Mouse (Mus musculus) midbrain, embryonic 15.5 days (tissue): ENCODE measurements around the gene 4930467E23Rik. TPM values are rescaled to one million over a fixed set of nuclear protein-coding genes. Genes with fewer than 3 reads are reported as not detected.
A peak's percentile ranks its signal among the peaks of the same experiment; 100 is the strongest.
"Not testable (repeated sequence)": the region's sequence is repeated elsewhere in the genome, so short reads cannot be mapped to it uniquely, and the experiment has no call there.

Source experiments
- ATAC-seq: fragments of 200-750 bp; cut with Nextera tagmentation; replicated peaks from 2 replicates; pipeline ENCODE4 v1.8.0; 2017; ENCODE audit warnings: moderate TSS enrichment
- H3K27ac ChIP-seq: fragments of 300-500 bp; sonication (generic); 2 replicates; pipeline ENCODE4 v1.5.1; 2015; ENCODE audit warnings: mild to moderate bottlenecking, inconsistent platforms
- H3K27me3 ChIP-seq: fragments of 300-500 bp; sonication (generic); replicated peaks from 2 replicates; pipeline ENCODE4 v1.6.1; 2015; ENCODE audit warnings: inconsistent platforms
- H3K36me3 ChIP-seq: fragments of 300-500 bp; sonication (generic); replicated peaks from 2 replicates; pipeline ENCODE4 v1.6.1; 2015; ENCODE audit warnings: inconsistent platforms
- H3K4me1 ChIP-seq: fragments of 300-500 bp; sonication (generic); 2 replicates; pipeline ENCODE4 v1.6.1; 2015; ENCODE audit warnings: inconsistent platforms
- H3K4me2 ChIP-seq: fragments of 300-500 bp; sonication (generic); 2 replicates; pipeline ENCODE4 v1.6.1; 2015; ENCODE audit warnings: inconsistent platforms, mild to moderate bottlenecking, moderate library complexity
- H3K4me3 ChIP-seq: fragments of 300-500 bp; sonication (generic); 2 replicates; pipeline ENCODE4 v1.5.1; 2015; ENCODE audit warnings: mild to moderate bottlenecking, inconsistent platforms
- H3K9ac ChIP-seq: fragments of 300-500 bp; sonication (generic); 2 replicates; pipeline ENCODE4 v1.6.1; 2015; ENCODE audit warnings: mild to moderate bottlenecking, inconsistent platforms
- H3K9me3 ChIP-seq: fragments of 300-500 bp; sonication (generic); 2 replicates; pipeline ENCODE4 v1.6.1; 2016; ENCODE audit warnings: inconsistent platforms
- WGBS: fragments of 180-500 bp; shearing (Covaris S2); methylation state at CpG from one replicate; pipeline ENCODE4 v1.1.7; 2015; ENCODE audit warnings: mixed read lengths; 5-methylcytosine and 5-hydroxymethylcytosine counted together
- polyA plus RNA-seq: library from polyadenylated mRNA; unstranded; fragments of >200 nt; fragmentation: Nextera tagmentation; extraction: Ambion mirVana; gene quantifications from 2 replicates; pipeline ENCODE4 v1.2.1, GENCODE M21; 2015

4930467E23Rik gene
- not detected in 2 replicates for polyA plus RNA-seq

DNA sequence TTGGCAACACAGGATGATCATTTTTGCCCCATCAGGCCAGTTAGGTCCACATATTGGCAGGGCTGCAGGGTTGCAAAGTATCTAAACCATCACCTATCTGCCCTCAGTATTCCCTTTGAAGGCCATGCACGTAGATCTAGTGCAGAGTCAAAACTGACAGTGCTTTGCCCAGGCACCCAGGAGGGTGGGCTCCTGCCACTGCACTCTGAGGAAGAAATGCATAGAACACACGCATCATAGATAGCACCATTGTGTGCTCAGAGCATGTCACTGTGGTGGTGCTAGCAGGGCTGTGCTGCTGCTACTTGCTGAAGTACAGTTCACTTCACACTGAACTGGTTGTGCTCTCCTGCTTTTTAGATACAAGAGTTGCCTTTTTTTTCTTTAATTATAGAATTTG, at the start of gene 4930467E23Rik:
Gene 4930467E23Rik (plus strand): TSS at position 301 of the 400 bp plus-strand sequence.
- not testable (repeated sequence) for H3K4me3 ChIP-seq, H3K36me3 ChIP-seq, H3K9ac ChIP-seq, H3K27me3 ChIP-seq, ATAC-seq, H3K4me1 ChIP-seq, H3K9me3 ChIP-seq, H3K4me2 ChIP-seq, H3K27ac ChIP-seq
- WGBS: no CpG with 5 or more reads among the region's 2 CpGs

DNA sequence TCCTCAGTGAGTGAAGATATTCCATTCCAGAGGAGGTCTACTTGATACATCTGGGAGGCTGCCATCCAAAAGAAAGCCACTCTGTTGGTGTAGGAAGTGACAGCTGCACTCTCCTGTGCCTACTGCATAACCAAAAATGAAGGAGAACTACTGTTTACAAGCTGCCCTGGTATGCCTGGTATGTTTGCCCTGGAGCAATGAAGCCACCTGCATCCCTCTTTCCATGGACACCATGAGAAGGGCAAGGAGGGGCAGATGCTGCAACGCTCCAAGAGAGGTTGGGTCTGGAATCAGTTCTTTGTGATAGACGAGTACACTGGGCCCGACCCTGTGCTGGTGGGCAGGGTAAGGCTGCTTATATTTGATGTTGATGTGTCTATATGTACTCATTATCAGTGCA, 47.1 kb upstream of the 4930467E23Rik start:
- H3K4me2 ChIP-seq, H3K36me3 ChIP-seq, H3K27me3 ChIP-seq, ATAC-seq, H3K4me1 ChIP-seq, H3K4me3 ChIP-seq, H3K27ac ChIP-seq, H3K9me3 ChIP-seq, H3K9ac ChIP-seq: not testable (repeated sequence)
- WGBS: 90% methylated on average over 2 of the region's 3 CpGs

DNA sequence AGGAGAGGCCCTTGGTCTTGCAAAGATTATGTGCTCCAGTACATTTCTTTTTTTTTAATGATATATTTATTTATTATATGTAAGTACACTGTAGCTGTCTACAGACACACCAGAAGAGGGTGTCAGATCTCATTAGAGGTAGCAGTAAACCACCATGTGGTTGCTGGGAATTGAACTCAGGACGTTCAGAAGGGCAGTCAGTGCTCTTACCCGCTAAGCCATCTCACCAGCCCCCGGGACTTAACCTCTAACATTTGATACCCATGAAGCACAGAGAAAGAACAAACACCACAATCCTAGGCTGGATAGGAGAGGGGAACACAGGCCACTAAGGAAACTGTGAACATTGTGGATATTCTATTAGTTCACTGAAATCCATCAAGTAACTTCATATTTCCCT, 43.9 kb upstream of the 4930467E23Rik start:
- ATAC-seq, H3K4me2 ChIP-seq: not testable (repeated sequence)
- 79% methylated on average over 3 of the region's 3 CpGs for WGBS

DNA sequence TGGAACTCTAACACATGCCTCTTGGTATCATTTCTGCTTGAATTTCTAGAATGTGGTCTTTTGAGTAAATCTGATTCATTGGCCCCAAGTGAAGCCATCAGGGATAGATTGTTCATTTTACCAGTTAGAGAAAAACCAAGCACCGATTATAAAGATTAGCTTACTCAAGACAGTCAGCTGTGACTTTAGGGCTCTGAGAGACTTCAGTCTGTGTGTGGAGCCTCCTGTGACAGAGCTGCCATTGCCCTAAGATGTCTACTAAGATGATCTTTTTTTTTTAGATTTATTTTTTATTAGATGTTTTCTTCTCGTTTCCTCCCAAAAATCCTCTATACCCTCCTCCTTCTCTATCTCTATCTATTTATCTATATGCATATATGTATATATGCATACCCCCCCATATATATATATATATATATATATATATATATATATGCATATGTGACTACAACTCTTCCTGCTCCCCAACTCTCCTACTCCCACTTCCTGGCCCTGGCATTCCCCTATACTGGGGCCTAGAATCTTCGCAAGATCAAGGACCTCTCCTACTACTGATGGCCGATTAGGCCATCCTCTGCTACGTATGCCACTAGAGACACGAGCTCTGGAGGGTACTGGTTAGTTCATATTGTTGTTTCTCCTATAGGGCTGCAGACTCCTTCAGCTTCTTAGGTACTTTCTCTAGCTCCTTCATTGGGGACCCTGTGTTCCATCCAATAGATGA, 40.4 kb upstream of the 4930467E23Rik start:
- not testable (repeated sequence) for H3K4me1 ChIP-seq, ATAC-seq, H3K27me3 ChIP-seq, H3K4me3 ChIP-seq, H3K27ac ChIP-seq, H3K9ac ChIP-seq, H3K9me3 ChIP-seq, H3K4me2 ChIP-seq, H3K36me3 ChIP-seq
- WGBS: 80% methylated on average over 6 of the region's 6 CpGs

More for the DNA sequence above, 43.9 kb upstream of the 4930467E23Rik start:
- H3K4me3 ChIP-seq, H3K27me3 ChIP-seq, H3K27ac ChIP-seq, H3K9ac ChIP-seq, H3K4me1 ChIP-seq, H3K36me3 ChIP-seq, H3K9me3 ChIP-seq: not testable (repeated sequence)

DNA sequence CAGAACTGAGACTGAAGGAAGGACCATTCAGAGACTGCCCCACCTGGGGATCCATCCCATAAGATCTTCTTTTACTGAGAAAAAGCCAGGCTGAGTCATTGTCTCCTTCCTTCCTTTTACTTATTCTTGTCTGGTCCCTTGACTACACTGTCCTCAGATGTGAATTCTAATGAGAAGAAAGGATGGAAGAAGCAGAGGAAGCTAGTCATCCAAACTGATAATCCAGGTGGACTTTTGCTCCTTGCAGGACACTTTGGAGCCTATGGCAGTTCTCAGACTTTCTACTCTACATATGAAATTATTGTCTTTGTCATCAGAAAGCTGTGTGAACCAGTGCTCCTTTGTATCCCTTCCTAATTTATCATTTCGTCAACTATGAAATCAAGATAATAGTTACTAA, 39.6 kb upstream of the 4930467E23Rik start:
- H3K4me3 ChIP-seq, H3K4me1 ChIP-seq, H3K9me3 ChIP-seq, H3K27ac ChIP-seq, H3K4me2 ChIP-seq, H3K27me3 ChIP-seq, ATAC-seq, H3K36me3 ChIP-seq, H3K9ac ChIP-seq: not testable (repeated sequence)
- 85% methylated on average over 1 of the region's 1 CpGs for WGBS

DNA sequence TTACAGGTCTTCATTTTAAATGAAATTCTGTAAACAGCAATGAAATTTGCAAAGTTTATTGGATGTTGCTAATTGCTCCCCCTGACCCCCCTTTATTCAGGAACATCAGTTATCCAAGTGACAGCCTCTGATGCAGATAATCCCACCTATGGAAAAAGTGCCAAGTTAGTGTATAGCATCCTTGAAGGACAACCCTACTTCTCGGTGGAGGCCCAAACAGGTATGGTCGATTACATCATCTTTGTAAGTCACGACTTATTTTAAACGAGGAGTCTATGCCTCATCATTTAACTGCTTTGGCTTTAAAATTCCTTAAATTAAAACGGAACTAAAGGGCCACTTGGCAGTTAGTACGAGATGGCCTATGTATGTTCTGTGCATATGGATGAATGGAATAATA, 38.0 kb upstream of the 4930467E23Rik start:
- not testable (repeated sequence) for H3K9me3 ChIP-seq, H3K27ac ChIP-seq, H3K4me2 ChIP-seq, H3K4me3 ChIP-seq, ATAC-seq, H3K9ac ChIP-seq, H3K27me3 ChIP-seq, H3K4me1 ChIP-seq, H3K36me3 ChIP-seq
- whole genome bisulfite sequencing: 83% methylated on average over 6 of the region's 6 CpGs

DNA sequence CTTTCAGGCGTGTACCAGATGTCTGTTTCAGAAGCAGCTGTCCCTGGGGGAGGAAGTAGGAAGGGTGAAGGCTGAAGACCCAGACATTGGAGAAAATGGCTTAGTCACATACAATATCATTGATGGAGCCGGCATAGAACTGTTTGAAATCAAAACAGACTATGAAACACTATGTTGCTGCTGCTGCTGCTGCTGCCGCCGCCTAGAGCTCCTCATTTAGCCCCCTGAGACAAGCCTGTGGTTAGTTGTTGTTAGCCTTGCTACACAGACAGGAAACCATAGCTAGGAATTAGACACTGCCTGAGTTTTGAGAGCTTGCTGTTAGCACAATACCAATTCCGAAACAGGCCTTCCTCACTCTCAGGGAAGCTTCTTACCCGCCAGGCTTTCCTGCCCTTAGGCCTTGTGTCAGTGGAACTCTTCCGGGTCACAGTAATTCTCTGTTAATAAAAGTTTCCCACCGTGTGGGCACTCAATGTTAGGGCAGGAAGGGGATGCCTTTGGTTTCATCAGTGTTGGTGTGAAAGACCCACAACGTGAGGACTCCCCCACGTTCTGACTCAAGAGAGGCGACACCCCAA, 31.8 kb upstream of the 4930467E23Rik start:
- H3K36me3 ChIP-seq, H3K4me1 ChIP-seq, H3K9ac ChIP-seq, H3K27me3 ChIP-seq, H3K9me3 ChIP-seq, H3K4me2 ChIP-seq, H3K4me3 ChIP-seq, H3K27ac ChIP-seq, ATAC-seq: not testable (repeated sequence)
- WGBS: 85% methylated on average over 11 of the region's 11 CpGs

DNA sequence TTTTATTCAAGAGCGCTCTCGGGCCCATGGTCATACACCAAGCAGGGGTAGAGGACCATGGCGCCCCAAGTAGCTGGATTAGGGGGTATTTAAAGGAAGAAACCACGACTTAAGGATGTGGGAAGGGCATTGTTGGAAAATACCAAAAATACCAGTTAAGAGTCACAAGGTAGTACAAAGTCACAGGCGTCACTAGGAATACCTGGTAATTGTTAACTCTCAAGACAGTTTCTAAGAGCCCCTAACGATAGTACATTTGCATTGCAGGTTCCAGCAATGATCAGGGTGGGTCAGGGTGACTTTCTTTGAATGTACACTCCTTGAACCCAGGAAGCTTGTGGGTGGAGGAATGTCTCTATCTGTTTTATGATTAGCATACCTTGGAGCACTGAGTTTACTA, 31.3 kb upstream of the 4930467E23Rik start:
- H3K27ac ChIP-seq, H3K9ac ChIP-seq, H3K36me3 ChIP-seq, H3K27me3 ChIP-seq, H3K4me3 ChIP-seq, H3K4me1 ChIP-seq, ATAC-seq, H3K4me2 ChIP-seq, H3K9me3 ChIP-seq: not testable (repeated sequence)
- 76% methylated on average over 6 of the region's 6 CpGs for WGBS

DNA sequence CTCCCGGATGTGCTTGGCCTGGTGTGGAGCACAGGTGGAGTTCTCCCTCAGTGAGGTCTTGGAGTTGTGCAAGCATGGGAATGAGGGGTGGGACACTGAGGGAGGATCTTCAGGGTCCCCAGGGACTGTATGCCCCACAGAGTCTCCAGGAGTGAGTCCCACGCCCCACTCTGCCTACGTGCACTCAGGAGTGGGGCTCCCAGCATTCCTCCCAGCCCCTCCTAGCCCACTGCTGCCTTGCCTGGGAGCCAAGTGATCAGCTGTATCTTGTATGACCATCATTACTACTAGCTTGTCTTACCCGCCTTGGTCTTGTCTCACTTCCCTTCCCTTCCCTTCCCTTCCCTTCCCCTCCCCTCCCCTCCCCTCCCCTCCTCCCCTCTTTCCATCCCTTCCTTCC, 30.7 kb upstream of the 4930467E23Rik start:
- not testable (repeated sequence) for H3K4me1 ChIP-seq, H3K4me2 ChIP-seq, ATAC-seq, H3K9me3 ChIP-seq, H3K27me3 ChIP-seq, H3K4me3 ChIP-seq, H3K27ac ChIP-seq, H3K36me3 ChIP-seq, H3K9ac ChIP-seq
- 87% methylated on average over 4 of the region's 4 CpGs for whole genome bisulfite sequencing

DNA sequence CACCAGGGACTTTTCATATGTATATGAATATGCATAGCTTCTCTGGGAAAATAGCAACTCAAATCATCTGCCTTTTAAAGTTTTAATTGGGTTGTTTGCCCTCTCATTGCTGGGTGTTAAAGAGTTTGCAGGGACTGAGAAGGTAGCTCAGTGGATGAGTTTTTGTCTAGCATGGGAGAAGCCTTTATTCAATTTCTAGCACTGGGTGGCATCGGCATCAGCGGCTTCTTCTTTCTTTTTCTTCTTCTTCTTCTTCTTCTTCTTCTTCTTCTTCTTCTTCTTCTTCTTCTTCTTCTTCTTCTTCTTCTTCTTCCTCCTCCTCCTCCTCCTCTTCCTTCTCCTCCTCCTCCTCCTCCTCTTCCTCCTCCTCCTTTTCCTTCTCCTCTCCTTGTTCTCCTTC, 28.1 kb upstream of the 4930467E23Rik start:
- not testable (repeated sequence) for H3K4me1 ChIP-seq, H3K27me3 ChIP-seq, ATAC-seq, H3K36me3 ChIP-seq, H3K4me2 ChIP-seq, H3K9ac ChIP-seq, H3K4me3 ChIP-seq, H3K9me3 ChIP-seq, H3K27ac ChIP-seq
- 95% methylated on average over 2 of the region's 2 CpGs for WGBS

DNA sequence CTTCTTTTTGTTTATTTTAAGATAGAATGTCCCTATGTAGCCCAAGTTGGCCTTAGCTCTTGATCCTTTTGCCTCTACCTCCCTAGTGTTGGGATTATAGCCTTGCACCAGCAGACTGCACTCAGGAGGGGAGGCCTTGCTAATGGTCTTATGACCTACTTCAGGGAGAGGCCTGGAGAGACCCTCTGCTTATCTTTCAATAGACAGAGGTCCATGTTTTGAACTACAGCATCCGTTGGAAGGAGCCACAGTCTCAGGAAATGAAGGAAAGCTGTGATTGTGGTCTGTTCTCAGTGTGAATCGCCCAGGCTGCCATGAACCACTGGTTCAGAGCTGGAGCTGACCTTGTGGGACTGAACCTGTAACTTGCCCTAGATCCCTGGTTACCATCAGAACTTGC, 27.1 kb upstream of the 4930467E23Rik start:
- H3K36me3 ChIP-seq, H3K4me3 ChIP-seq, H3K4me1 ChIP-seq, H3K27ac ChIP-seq, ATAC-seq, H3K9me3 ChIP-seq, H3K9ac ChIP-seq, H3K4me2 ChIP-seq, H3K27me3 ChIP-seq: not testable (repeated sequence)
- 72% methylated on average over 2 of the region's 2 CpGs for WGBS

DNA sequence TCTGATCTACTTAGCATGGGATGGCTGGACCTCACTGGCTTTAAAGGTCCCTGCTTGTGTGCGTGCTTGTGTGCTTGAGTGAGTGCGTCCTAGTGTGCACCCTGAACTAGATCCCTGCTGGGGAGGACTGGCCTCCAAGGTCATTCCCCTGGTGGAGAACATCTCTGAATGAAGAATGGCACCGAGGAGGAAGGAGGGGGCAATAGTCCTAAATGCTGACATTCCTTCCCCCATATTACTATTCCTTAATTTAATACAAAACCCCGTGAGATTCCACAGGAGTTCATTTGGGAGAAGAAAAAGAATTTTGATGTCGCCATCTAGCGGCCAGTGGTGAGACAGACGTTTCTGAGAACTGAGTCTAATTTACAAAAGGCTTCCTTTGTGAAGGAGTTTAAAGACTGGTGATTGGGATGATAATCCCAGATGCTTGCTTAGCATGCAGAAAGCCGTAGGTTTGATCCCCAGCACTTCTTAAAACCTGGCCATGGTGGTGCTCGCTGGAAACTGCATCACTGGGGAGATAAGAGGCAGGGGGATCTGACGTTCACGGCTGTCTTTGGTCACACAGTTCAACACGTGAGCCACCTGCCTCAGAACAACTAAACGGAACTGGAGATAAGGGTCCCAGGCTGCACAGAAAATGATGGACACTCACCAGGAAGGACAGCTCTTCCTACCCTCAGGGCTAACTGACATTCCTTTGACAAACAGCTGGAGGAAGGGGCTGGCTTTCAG, 26.2 kb upstream of the 4930467E23Rik start:
- not testable (repeated sequence) for H3K27me3 ChIP-seq, H3K9ac ChIP-seq, H3K4me2 ChIP-seq, H3K4me3 ChIP-seq, H3K27ac ChIP-seq, H3K4me1 ChIP-seq, H3K9me3 ChIP-seq, H3K36me3 ChIP-seq
- ATAC-seq: peak; percentile 95
- 42% methylated on average over 13 of the region's 13 CpGs for WGBS

DNA sequence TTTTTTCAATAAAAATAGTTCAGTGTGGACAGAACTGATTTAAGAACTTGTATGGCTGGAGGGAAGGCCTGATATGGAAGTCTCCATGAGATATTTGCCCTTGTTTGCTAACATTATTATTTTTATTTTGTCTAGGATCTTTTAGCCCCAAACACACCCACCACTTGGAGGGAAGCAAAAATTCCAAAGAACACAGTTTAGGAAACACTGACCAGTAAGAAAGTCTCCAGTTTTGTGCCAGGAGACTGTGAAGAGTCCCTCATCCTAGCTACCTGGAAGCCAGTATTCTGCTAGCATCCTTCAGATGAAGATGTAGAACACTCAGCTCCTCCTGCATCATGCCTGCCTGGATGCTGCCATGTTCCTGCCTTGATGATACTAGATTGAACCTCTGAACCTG, 25.5 kb upstream of the 4930467E23Rik start:
- H3K4me1 ChIP-seq, H3K4me2 ChIP-seq, ATAC-seq, H3K4me3 ChIP-seq, H3K36me3 ChIP-seq, H3K9me3 ChIP-seq, H3K9ac ChIP-seq, H3K27me3 ChIP-seq, H3K27ac ChIP-seq: not testable (repeated sequence)
